Mouse (Mus musculus) cerebellum, adult 8-10 months (tissue): ENCODE results near the gene Tpm3.

ENCODE experiments used
- DNase-seq: peaks from one replicate; pipeline ENCODE4 v3.0.0; 2022

Gene Tpm3

GRCm38 (mm10) chr3:90145461-90145860, 73.0 kb downstream of the Tpm3 start:
- DNase-seq: no peak

- DNase-seq: no peak
Observed at GRCm38 (mm10) chr3:90146651-90147050, 74.2 kb downstream of the Tpm3 start.
